Mouse (Mus musculus) heart, adult 2 months (tissue): ENCODE data around the gene Cttnbp2nl. TPM values are rescaled to one million over a fixed set of nuclear protein-coding genes. Genes with fewer than 3 reads are reported as not detected.

Experiments
- DNase-seq, 2 experiments: peaks; one replicate each; pipeline ENCODE4 v3.0.0; 2021
- H3K27ac ChIP-seq: fragments of 200-600 bp; 2 replicates; pipeline ENCODE4 v1.8.1; 2022
- H3K27me3 ChIP-seq: fragments of 200-500 bp; 2 replicates; pipeline ENCODE4 v1.6.1; 2012; ENCODE audit warnings: mild to moderate bottlenecking, low read length, inconsistent platforms, mixed read lengths; ENCODE audit not compliant: control insufficient read depth, insufficient read depth
- H3K36me3 ChIP-seq: fragments of 200-500 bp; 2 replicates; pipeline ENCODE4 v1.6.1; 2012; ENCODE audit warnings: low read length, inconsistent platforms; ENCODE audit not compliant: control insufficient read depth, insufficient read depth
- H3K4me1 ChIP-seq: fragments of 200-500 bp; 2 replicates; pipeline ENCODE4 v1.6.1; 2011; ENCODE audit warnings: low read length; ENCODE audit not compliant: control insufficient read depth, insufficient read depth
- H3K4me3 ChIP-seq: fragments of 200-600 bp; 2 replicates; pipeline ENCODE4 v1.8.1; 2022
- H3K79me2 ChIP-seq: fragments of 200-500 bp; replicated peaks from 2 replicates; pipeline ENCODE4 v1.6.1; 2012; ENCODE audit warnings: mild to moderate bottlenecking, inconsistent platforms, low read length, moderate library complexity, mixed read lengths; ENCODE audit not compliant: control insufficient read depth, insufficient read depth
- H3K9ac ChIP-seq: fragments of 200-500 bp; 2 replicates; pipeline ENCODE4 v1.6.1; 2012; ENCODE audit warnings: low read depth, mild to moderate bottlenecking, control low read depth, inconsistent platforms, low read length, mixed read lengths
- CTCF ChIP-seq: fragments of 200-600 bp; IDR thresholded peaks from 2 replicates; pipeline ENCODE4 v1.8.1; 2022; ENCODE audit warnings: antibody characterized with exemption, mild to moderate bottlenecking, moderate library complexity
- EP300 ChIP-seq: fragments of 200-500 bp; IDR thresholded peaks from 2 replicates; pipeline ENCODE4 v1.6.1; 2011; ENCODE audit warnings: low read depth, low read length, control low read depth; ENCODE audit not compliant: insufficient read depth
- POLR2A ChIP-seq: fragments of 200-500 bp; IDR thresholded peaks from 2 replicates; pipeline ENCODE4 v1.6.1; 2011; ENCODE audit warnings: mild to moderate bottlenecking, low read depth, low read length, control low read depth; ENCODE audit not compliant: insufficient read depth
- WGBS: fragments of 180-500 bp; shearing (Covaris S2); methylation state at CpG from one replicate; pipeline ENCODE4 v1.1.7; 2018; 5-methylcytosine and 5-hydroxymethylcytosine counted together
- intact Hi-C: fragments of 180-260 bp; cut with DNase I; formaldehyde crosslinking; loops from one replicate; pipeline ENCODE4 v1.15.1; 2025
- polyA plus RNA-seq: library from polyadenylated mRNA; depleted of rRNA; stranded (reverse); fragments of >200 nt; gene quantifications from 2 replicates; pipeline ENCODE4 v1.2.3, GENCODE M21; 2012
- total RNA-seq, 2 experiments: library from RNA; stranded (reverse); gene quantifications; 2 replicates each; pipeline ENCODE4 v1.2.3; 2021

The Cttnbp2nl gene
- total and polyA plus RNA-seq, 3 experiments = 4.1 to 20.9 (median 15.3) TPM

DNA sequence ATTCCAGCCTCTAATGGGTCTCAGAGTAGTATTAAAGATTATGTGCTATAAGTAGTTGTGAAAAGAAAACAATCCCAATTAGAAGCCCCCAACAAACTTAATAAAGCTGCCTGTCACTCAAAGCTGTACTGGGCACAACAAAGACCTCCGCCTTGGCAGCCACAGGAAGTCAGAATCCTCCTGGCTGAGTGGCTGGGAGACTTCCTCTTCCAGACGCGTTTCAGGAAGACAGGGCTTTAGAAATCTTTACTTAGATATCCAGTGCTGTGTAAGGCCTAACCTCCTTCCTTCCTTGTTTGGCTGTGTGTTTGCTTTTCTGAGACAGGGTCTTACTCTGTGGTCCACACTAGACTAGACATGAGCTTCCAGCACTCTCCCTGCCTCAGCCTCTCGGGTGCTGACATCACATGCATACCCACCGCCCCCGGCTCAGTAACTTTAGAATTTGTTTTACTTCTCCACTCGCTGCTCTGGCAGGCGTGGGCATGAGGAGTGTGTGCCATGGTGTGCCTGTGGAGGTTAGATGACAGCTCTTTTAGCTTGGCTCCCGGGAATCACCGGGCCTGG, 16.6 kb downstream of the Cttnbp2nl start:
- peaks cover 32% of the 10 kb centered on the region for H3K36me3 ChIP-seq
- 43% methylated on average over 10 of the region's 10 CpGs for WGBS
- intact Hi-C loops = loop anchor here (2.0 kb wide), 2 partner anchors 14 to 16 kb away; partner anchors contain the start of gene Cttnbp2nl
- peaks cover 28% of the 10 kb centered on the region for H3K4me1 ChIP-seq
- no peak overlapping the region for H3K4me3 ChIP-seq
- no peaks in the 10 kb centered on the region for H3K27me3 ChIP-seq
- 0 out of 2 replicates have a peak, but pooled peaks have one; percentile 16 for TF ChIP-seq EP300
- no peak for TF ChIP-seq POLR2A
- TF ChIP-seq CTCF = no peak
- 0 out of 2 replicates have a peak overlapping the region, but pooled peaks have one; percentile 21 for H3K9ac ChIP-seq
- H3K79me2 ChIP-seq = peaks cover 2% of the 10 kb centered on the region; the same call in 1 of the 2 replicates
- H3K27ac ChIP-seq = peak overlapping the region; percentile 85
- no peak for DNase-seq

DNA sequence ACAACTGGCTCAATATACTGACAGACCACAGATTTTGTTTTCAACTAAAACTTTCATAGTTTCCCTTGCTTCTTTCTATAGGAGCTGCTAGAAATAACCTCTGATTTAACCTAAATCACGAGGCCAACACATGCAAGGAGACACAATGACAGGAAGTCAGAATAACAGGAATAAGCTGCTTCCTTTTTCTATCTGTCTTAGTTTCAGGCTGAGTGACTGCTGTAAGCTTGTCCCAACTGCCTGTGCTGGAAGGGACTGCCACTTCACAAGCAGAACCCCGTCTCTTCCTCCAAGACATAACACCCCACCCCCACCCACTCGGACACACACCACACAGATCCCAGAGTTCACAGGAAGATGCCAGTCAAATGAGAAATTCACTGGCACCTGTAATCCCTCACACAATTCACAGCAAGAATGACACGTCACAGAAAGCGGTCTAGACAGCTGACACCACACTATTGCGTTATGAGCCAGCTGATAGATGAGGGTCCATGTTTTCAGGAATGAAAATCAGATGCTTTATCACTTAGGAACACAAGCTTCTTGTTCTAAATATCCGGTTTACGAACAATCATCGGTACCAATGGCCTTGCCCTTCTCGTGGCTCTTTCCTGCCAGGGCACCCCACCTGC, 29.5 kb downstream of the Cttnbp2nl start:
- Histone ChIP-seq H3K79me2 (peaks cover 2% of the 10 kb centered on the region; the same call in 1 of the 2 replicates), H3K4me3 (no peak overlapping the region), H3K4me1 (peaks cover 26% of the 10 kb centered on the region), H3K27ac (peak overlapping the region; percentile 42), H3K36me3 (peaks cover 21% of the 10 kb centered on the region), H3K9ac (peak overlapping the region; percentile 35; the same call in 1 of the 2 replicates), H3K27me3 (no peaks in the 10 kb centered on the region)
- TF ChIP-seq EP300 (no peak), CTCF (no peak), POLR2A (peak; percentile 13; the same call in 1 of the 2 replicates)
- peak in 1 of 2 experiments; percentile 17 for DNase-seq
- WGBS = 43% methylated on average over 10 of the region's 10 CpGs
- intact Hi-C loops = loop anchor here (2.0 kb wide), 1 partner anchor 13 kb away; no protein-coding TSS in a partner anchor

DNA sequence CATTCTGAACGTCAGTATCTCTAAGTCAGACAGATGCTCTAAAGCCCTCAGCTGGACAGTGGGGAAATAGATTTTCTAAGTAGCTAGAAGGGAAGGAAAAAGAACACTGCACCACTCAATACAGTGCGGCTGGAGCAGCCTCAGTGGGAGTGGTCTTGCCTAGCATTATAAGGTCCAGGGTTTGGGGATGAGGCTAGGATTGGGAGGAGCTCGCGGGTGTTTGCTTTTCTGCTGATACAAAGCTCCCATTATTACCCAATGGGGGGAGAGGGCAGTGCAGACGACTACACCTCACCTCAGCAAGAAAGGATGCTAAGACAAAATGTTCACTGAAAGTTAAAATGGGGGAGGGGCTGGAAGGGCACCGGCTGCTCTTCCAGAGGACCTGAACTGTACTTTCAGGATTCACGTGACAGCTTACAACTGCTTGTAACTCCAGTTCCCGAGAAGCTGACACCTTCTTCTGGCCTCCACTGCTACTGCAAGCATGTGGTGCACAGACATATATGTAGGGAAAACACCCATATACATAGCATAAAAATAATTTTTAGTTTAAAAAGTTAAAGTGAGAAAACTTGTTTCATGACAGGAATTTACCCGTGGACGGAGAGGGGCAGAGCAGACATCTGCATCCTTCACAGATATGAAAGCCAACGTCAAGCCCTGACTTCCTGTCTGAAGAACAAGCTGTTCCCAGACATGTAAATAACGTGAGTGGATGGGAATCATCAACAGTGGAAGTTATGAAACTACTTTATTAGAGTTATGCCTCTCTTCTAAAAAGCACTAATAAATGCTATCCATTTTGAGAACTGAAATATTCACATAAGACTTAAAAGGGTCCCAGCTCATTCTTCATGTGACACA, 32.9 kb downstream of the Cttnbp2nl start:
- Histone ChIP-seq H3K27me3 (no peaks in the 10 kb centered on the region), H3K4me1 (peaks cover 47% of the 10 kb centered on the region), H3K9ac (peak overlapping the region; percentile 3; the same call in 1 of the 2 replicates), H3K36me3 (peaks cover 31% of the 10 kb centered on the region), H3K79me2 (peaks cover 2% of the 10 kb centered on the region; the same call in 1 of the 2 replicates), H3K4me3 (no peak overlapping the region), H3K27ac (peak overlapping the region; percentile 88)
- DNase-seq = peak; percentile 66 to 67
- 22% methylated on average over 12 of the region's 12 CpGs for WGBS
- intact Hi-C loops = loop anchor here (1.0 kb wide), 1 partner anchor 31 kb away; no protein-coding TSS in a partner anchor
- peak; percentile 98 for TF ChIP-seq EP300
- no peak for TF ChIP-seq CTCF
- peak; percentile 51; the same call in 1 of the 2 replicates for TF ChIP-seq POLR2A

DNA sequence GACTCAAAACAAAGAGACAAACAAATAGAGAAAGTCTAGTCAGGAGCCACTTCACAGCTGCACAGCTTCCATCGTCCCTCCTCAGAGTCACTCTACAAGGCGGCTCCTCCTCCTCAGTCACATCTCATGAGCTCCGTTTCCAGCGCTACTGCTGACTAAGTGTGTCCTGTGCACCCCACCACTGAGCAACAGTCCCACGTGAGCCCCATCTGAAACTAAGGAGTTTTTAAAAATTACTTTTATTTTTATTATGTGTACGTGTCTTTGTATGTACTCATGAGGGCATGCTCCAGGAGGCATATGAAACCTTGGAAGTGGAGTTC, 34.2 kb downstream of the Cttnbp2nl start:
- no peaks in the 10 kb centered on the region for H3K27me3 ChIP-seq
- peaks cover 27% of the 10 kb centered on the region for H3K36me3 ChIP-seq
- peak overlapping the region; percentile 88 for H3K27ac ChIP-seq
- TF ChIP-seq EP300 (no peak), POLR2A (no peak), CTCF (no peak)
- peak in 1 of 2 experiments; percentile 30 for DNase-seq
- WGBS = 50% methylated on average over 6 of the region's 6 CpGs
- H3K4me1 ChIP-seq = peaks cover 46% of the 10 kb centered on the region
- H3K4me3 ChIP-seq = no peak overlapping the region
- peaks cover 2% of the 10 kb centered on the region; the same call in 1 of the 2 replicates for H3K79me2 ChIP-seq
- intact Hi-C loops = no loop called here
- H3K9ac ChIP-seq = no peak overlapping the region

GRCm38 (mm10) chr3:105018085-105018782, 34.7 kb downstream of the Cttnbp2nl start:
- peak; percentile 65; the same call in 1 of the 2 replicates for TF ChIP-seq POLR2A
- TF ChIP-seq EP300 = no peak
- Histone ChIP-seq H3K79me2 (peaks cover 2% of the 10 kb centered on the region; the same call in 1 of the 2 replicates), H3K27me3 (no peaks in the 10 kb centered on the region), H3K4me1 (peaks cover 42% of the 10 kb centered on the region), H3K36me3 (peaks cover 28% of the 10 kb centered on the region), H3K9ac (no peak overlapping the region), H3K27ac (peak overlapping the region; percentile 88), H3K4me3 (no peak overlapping the region)
- intact Hi-C loops = no loop called here
- WGBS = 51% methylated on average over 10 of the region's 10 CpGs
- peak in 1 of 2 experiments; percentile 50 for DNase-seq
